In the genomic region with DNA sequence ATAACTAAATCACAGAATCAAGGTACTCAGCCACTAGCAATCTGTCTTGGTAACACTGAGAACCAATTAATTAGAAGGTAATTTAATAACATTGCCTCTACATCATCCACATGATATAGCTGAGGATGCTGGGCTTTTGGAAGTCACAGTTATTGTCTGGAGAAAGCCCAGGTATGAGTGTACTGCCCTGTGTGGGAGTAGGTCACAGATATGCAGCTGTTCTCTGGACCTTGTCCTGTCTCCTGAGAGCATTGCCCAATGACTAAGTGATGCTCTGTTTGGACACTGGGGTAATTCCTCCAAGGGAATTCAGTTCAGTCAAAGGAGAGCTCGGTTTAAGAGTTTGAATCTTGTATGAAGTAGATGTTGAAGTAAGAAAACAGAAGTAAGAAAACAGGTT, we compare ENCODE assay signal across 19 mouse cellular contexts.
DNase-seq lines count a peak whose midpoint lies in the region; ATAC-seq and TF ChIP-seq lines count a peak whose summit lies in the region.
"Had no signal": no experiment of that assay in that cellular context is flagged by ENCODE, and none has a peak within 500 bp of the region (broad histone marks: within the 10 kb centered on the region; RNA-seq: fewer than 3 reads in every experiment).

No protein-coding gene starts in this region.

- no peak for DNase-seq in layer of hippocampus, adult 2 months (ENCODE audit: low spot score in 2 of 2)
- DNase-seq in layer of hippocampus, postnatal 25 days (ENCODE audit: extremely low spot score in 1 of 2, low spot score in 1 of 2) = no peak
- DNase-seq in 3T3-L1 (ENCODE audit: low read depth, low spot score) = peak; percentile 65
- DNase-seq in ovary, postnatal 14 days (ENCODE audit: low spot score) = no peak
- DNase-seq: adrenal gland, adult 8-10 months; adrenal gland, postnatal 36 days; cerebellum, adult 11 months; cerebellum, adult 8-10 months; cerebellum, postnatal 14 days; forebrain, postnatal 0 days; gastrocnemius, postnatal 14 days; heart, postnatal 36 days had no signal

- H3K36me3 ChIP-seq in myocyte (ENCODE audit: control insufficient read depth, insufficient read depth) = no peaks in the 10 kb centered on the region
- no peaks in the 10 kb centered on the region for H3K36me3 ChIP-seq in forebrain, embryonic 12.5 days (replicated peaks)
- H3K36me3 ChIP-seq: embryonic facial prominence, embryonic 13.5 days; heart, embryonic 13.5 days; hindbrain, embryonic 15.5 days had no signal

- H3K4me2 ChIP-seq in myocyte (ENCODE audit: low read depth) = no peak overlapping the region
- H3K4me2 ChIP-seq in forebrain, embryonic 12.5 days = no peak overlapping the region
- H3K4me2 ChIP-seq: embryonic facial prominence, embryonic 13.5 days; forebrain, embryonic 13.5 days; heart, embryonic 13.5 days; hindbrain, embryonic 15.5 days had no signal

- no peak for TF ChIP-seq POLR2A in bone marrow macrophage, adult 2 months (IDR thresholded peaks at IDR 0.05; ENCODE audit: borderline replicate concordance, low read depth, low read length)
- TF ChIP-seq POLR2A in myocyte (IDR thresholded peaks at IDR 0.05; ENCODE audit: insufficient read length, low read depth) = no peak

- ATAC-seq in forebrain, embryonic 12.5 days (ENCODE audit: low FRiP score) = no peak
- ATAC-seq: forebrain, embryonic 13.5 days; forebrain, postnatal 0 days had no signal

- H3K4me3 ChIP-seq in layer of hippocampus, adult 2 months = no peak overlapping the region
- no peak overlapping the region for H3K4me3 ChIP-seq in bone marrow macrophage, adult 2 months (ENCODE audit: insufficient read depth, low read length)
- H3K4me3 ChIP-seq in myocyte = no peak overlapping the region
- H3K4me3 ChIP-seq in forebrain, embryonic 12.5 days (replicated peaks) = no peak overlapping the region
- H3K4me3 ChIP-seq: embryonic facial prominence, embryonic 13.5 days; forebrain, embryonic 13.5 days; heart, embryonic 13.5 days; hindbrain, embryonic 15.5 days had no signal

- no peaks in the 10 kb centered on the region for H3K79me2 ChIP-seq in myocyte (ENCODE audit: control insufficient read depth, insufficient read depth)

- peaks cover 35% of the 10 kb centered on the region for H3K4me1 ChIP-seq in bone marrow macrophage, adult 2 months (ENCODE audit: control insufficient read depth, insufficient read depth, low read length)
- peaks cover 2% of the 10 kb centered on the region for H3K4me1 ChIP-seq in forebrain, embryonic 12.5 days
- H3K4me1 ChIP-seq: hindbrain, embryonic 15.5 days had no signal

- WGBS in forebrain, embryonic 12.5 days = 71% methylated on average over 1 of the region's 1 CpGs

- no peaks in the 10 kb centered on the region for H3K9me3 ChIP-seq in forebrain, embryonic 12.5 days
- H3K9me3 ChIP-seq: embryonic facial prominence, embryonic 13.5 days; forebrain, embryonic 13.5 days; hindbrain, embryonic 15.5 days had no signal

- no peak overlapping the region for H3ac ChIP-seq in myocyte (ENCODE audit: control insufficient read depth, insufficient read length)

- no peak overlapping the region for H3K9ac ChIP-seq in forebrain, embryonic 12.5 days
- H3K9ac ChIP-seq: embryonic facial prominence, embryonic 13.5 days; forebrain, embryonic 13.5 days; forebrain, postnatal 0 days; heart, embryonic 13.5 days; hindbrain, embryonic 15.5 days had no signal

- peak overlapping the region; percentile 90 for H3K27ac ChIP-seq in layer of hippocampus, adult 2 months
- H3K27ac ChIP-seq in bone marrow macrophage, adult 2 months (ENCODE audit: insufficient read depth, low read depth, low read length) = peak overlapping the region; percentile 85
- H3K27ac ChIP-seq in forebrain, embryonic 12.5 days = no peak overlapping the region
- H3K27ac ChIP-seq: embryonic facial prominence, embryonic 13.5 days; forebrain, embryonic 13.5 days; heart, embryonic 13.5 days; hindbrain, embryonic 15.5 days had no signal

- no peak for TF ChIP-seq CTCF in layer of hippocampus, adult 2 months (conservative IDR thresholded peaks at IDR 0.05)
- TF ChIP-seq CTCF in bone marrow macrophage, adult 2 months (IDR thresholded peaks at IDR 0.05; ENCODE audit: low read depth, low read length) = no peak

- no peaks in the 10 kb centered on the region for H3K27me3 ChIP-seq in myocyte (ENCODE audit: control insufficient read depth, insufficient read depth, insufficient read length)
- no peaks in the 10 kb centered on the region for H3K27me3 ChIP-seq in forebrain, embryonic 12.5 days
- H3K27me3 ChIP-seq: embryonic facial prominence, embryonic 13.5 days; forebrain, embryonic 13.5 days; heart, embryonic 13.5 days; hindbrain, embryonic 15.5 days had no signal

TF ChIP-seq in myocyte, 11 proteins besides CTCF, POLR2A, EP300 and RAD21:
- TF ChIP-seq CEBPB (IDR thresholded peaks at IDR 0.05; ENCODE audit: insufficient read depth, poor library complexity, severe bottlenecking) (0 out of 2 replicates have a peak, but pooled peaks have one; percentile 20), POLR2AphosphoS2 (IDR thresholded peaks at IDR 0.05; ENCODE audit: insufficient read length, low read depth) (no peak), E2F4 (IDR thresholded peaks at IDR 0.05; ENCODE audit: insufficient read depth) (no peak), MYOD1 (IDR thresholded peaks at IDR 0.05; ENCODE audit: control insufficient read depth in 1 of 3, insufficient read length in 2 of 3, low read depth in 2 of 3) (peak in 2 of 3 experiments; percentile 60 to 72)
